Mouse (Mus musculus): ENCODE results near the gene Lias. TPM values are rescaled to one million over a fixed set of nuclear protein-coding genes. Genes with fewer than 3 reads are reported as not detected.

Gene Lias
- polyA plus RNA-seq (2012; rRNA removed), result 6.2 and 6.4 TPM in 2 replicates

GRCm38 (mm10) chr5:65390648-65391644 lies at the start of gene Lias, which contains the start of gene Rpl9:
Gene Lias, plus strand, starts transcription at chr5:65391497.
Gene Rpl9, minus strand, starts transcription at chr5:65391444.
- DNase-seq (ENCODE audit: low read depth in 1 of 2, low spot score in 2 of 2), result peak; percentile 94 to 96
- H3K27me3 ChIP-seq (ENCODE audit: control insufficient read depth, insufficient read depth, low read length), result no peaks in the 10 kb centered on the region
- TF ChIP-seq POLR2A (IDR thresholded peaks at IDR 0.05; ENCODE audit: low read depth, low read length) (peak; percentile 86), CTCF (IDR thresholded peaks at IDR 0.05; ENCODE audit: extremely low read depth, insufficient read depth, insufficient read length, insufficient replicate concordance) (no peak)
- peaks cover 15% of the 10 kb centered on the region for H3K36me3 ChIP-seq (ENCODE audit: control insufficient read depth, insufficient read depth, low read length)
- peak within 1 kb of the TSS; percentile 84 for H3K4me3 ChIP-seq (ENCODE audit: extremely low read depth, insufficient read depth, insufficient read length)
- peak within 1 kb of the TSS; percentile 82 for H3K27ac ChIP-seq (ENCODE audit: insufficient read depth, low read length)
- WGBS, result under 1% methylated on average over 83 of the region's 83 CpGs
- H3K4me1 ChIP-seq (ENCODE audit: control insufficient read depth, insufficient read depth, insufficient read length), result peaks cover 7% of the 10 kb centered on the region; the same call in 1 of the 2 replicates

- no peak for TF ChIP-seq POLR2A (IDR thresholded peaks at IDR 0.05; ENCODE audit: low read depth, low read length)
- TF ChIP-seq CTCF (IDR thresholded peaks at IDR 0.05; ENCODE audit: extremely low read depth, insufficient read depth, insufficient read length, insufficient replicate concordance), result no peak
- DNase-seq (ENCODE audit: low read depth in 1 of 2, low spot score in 2 of 2), result no peak
- Histone ChIP-seq H3K27ac (ENCODE audit: insufficient read depth, low read length) (no peak within 1 kb of the TSS), H3K36me3 (ENCODE audit: control insufficient read depth, insufficient read depth, low read length) (no peaks in the 10 kb centered on the region), H3K27me3 (ENCODE audit: control insufficient read depth, insufficient read depth, low read length) (no peaks in the 10 kb centered on the region), H3K4me1 (ENCODE audit: control insufficient read depth, insufficient read depth, insufficient read length) (no peaks in the 10 kb centered on the region), H3K4me3 (ENCODE audit: extremely low read depth, insufficient read depth, insufficient read length) (no peak within 1 kb of the TSS)
- WGBS, result 87% methylated on average over 15 of the region's 15 CpGs
Measured at GRCm38 (mm10) chr5:65348168-65348567, 43.1 kb upstream of the Lias start, which contains the start of gene Klb. Gene Klb, plus strand, starts transcription at chr5:65348314.

- DNase-seq (ENCODE audit: low read depth in 1 of 2, low spot score in 2 of 2), result no peak
- Histone ChIP-seq H3K27ac (ENCODE audit: insufficient read depth, low read length) (no peak overlapping the region), H3K4me3 (ENCODE audit: extremely low read depth, insufficient read depth, insufficient read length) (no peak overlapping the region), H3K36me3 (ENCODE audit: control insufficient read depth, insufficient read depth, low read length) (no peaks in the 10 kb centered on the region), H3K27me3 (ENCODE audit: control insufficient read depth, insufficient read depth, low read length) (no peaks in the 10 kb centered on the region), H3K4me1 (ENCODE audit: control insufficient read depth, insufficient read depth, insufficient read length) (no peaks in the 10 kb centered on the region)
- WGBS, result 83% methylated on average over 10 of the region's 10 CpGs
- TF ChIP-seq CTCF (IDR thresholded peaks at IDR 0.05; ENCODE audit: extremely low read depth, insufficient read depth, insufficient read length, insufficient replicate concordance) (no peak), POLR2A (IDR thresholded peaks at IDR 0.05; ENCODE audit: low read depth, low read length) (no peak)
Measured at GRCm38 (mm10) chr5:65350508-65350907, 40.8 kb upstream of the Lias start.

GRCm38 (mm10) chr5:65354097-65354496 lies 37.2 kb upstream of the Lias start:
- H3K4me3 ChIP-seq (ENCODE audit: extremely low read depth, insufficient read depth, insufficient read length), result no peak overlapping the region
- no peak for DNase-seq (ENCODE audit: low read depth in 1 of 2, low spot score in 2 of 2)
- TF ChIP-seq CTCF (IDR thresholded peaks at IDR 0.05; ENCODE audit: extremely low read depth, insufficient read depth, insufficient read length, insufficient replicate concordance) (no peak), POLR2A (IDR thresholded peaks at IDR 0.05; ENCODE audit: low read depth, low read length) (no peak)
- WGBS, result 77% methylated on average over 3 of the region's 3 CpGs
- no peaks in the 10 kb centered on the region for H3K36me3 ChIP-seq (ENCODE audit: control insufficient read depth, insufficient read depth, low read length)
- H3K27me3 ChIP-seq (ENCODE audit: control insufficient read depth, insufficient read depth, low read length), result no peaks in the 10 kb centered on the region
- no peaks in the 10 kb centered on the region for H3K4me1 ChIP-seq (ENCODE audit: control insufficient read depth, insufficient read depth, insufficient read length)
- H3K27ac ChIP-seq (ENCODE audit: insufficient read depth, low read length), result no peak overlapping the region

- H3K27me3 ChIP-seq (ENCODE audit: control insufficient read depth, insufficient read depth, low read length), result no peaks in the 10 kb centered on the region; the same call in 1 of the 2 replicates
- H3K27ac ChIP-seq (ENCODE audit: insufficient read depth, low read length), result no peak overlapping the region
- H3K4me3 ChIP-seq (ENCODE audit: extremely low read depth, insufficient read depth, insufficient read length), result no peak overlapping the region
- no peaks in the 10 kb centered on the region for H3K4me1 ChIP-seq (ENCODE audit: control insufficient read depth, insufficient read depth, insufficient read length)
- no peaks in the 10 kb centered on the region for H3K36me3 ChIP-seq (ENCODE audit: control insufficient read depth, insufficient read depth, low read length)
- TF ChIP-seq CTCF (IDR thresholded peaks at IDR 0.05; ENCODE audit: extremely low read depth, insufficient read depth, insufficient read length, insufficient replicate concordance) (no peak), POLR2A (IDR thresholded peaks at IDR 0.05; ENCODE audit: low read depth, low read length) (no peak)
- DNase-seq (ENCODE audit: low read depth in 1 of 2, low spot score in 2 of 2), result no peak
- 81% methylated on average over 5 of the region's 5 CpGs for WGBS
Measured at GRCm38 (mm10) chr5:65354985-65355384, 36.3 kb upstream of the Lias start.

- Histone ChIP-seq H3K4me1 (ENCODE audit: control insufficient read depth, insufficient read depth, insufficient read length) (no peaks in the 10 kb centered on the region), H3K36me3 (ENCODE audit: control insufficient read depth, insufficient read depth, low read length) (no peaks in the 10 kb centered on the region), H3K27ac (ENCODE audit: insufficient read depth, low read length) (no peak overlapping the region), H3K27me3 (ENCODE audit: control insufficient read depth, insufficient read depth, low read length) (no peaks in the 10 kb centered on the region; the same call in 1 of the 2 replicates), H3K4me3 (ENCODE audit: extremely low read depth, insufficient read depth, insufficient read length) (no peak overlapping the region)
- TF ChIP-seq POLR2A (IDR thresholded peaks at IDR 0.05; ENCODE audit: low read depth, low read length) (no peak), CTCF (IDR thresholded peaks at IDR 0.05; ENCODE audit: extremely low read depth, insufficient read depth, insufficient read length, insufficient replicate concordance) (no peak)
- no peak for DNase-seq (ENCODE audit: low read depth in 1 of 2, low spot score in 2 of 2)
- WGBS, result 90% methylated on average over 6 of the region's 6 CpGs
Measured at GRCm38 (mm10) chr5:65356851-65357250, 34.4 kb upstream of the Lias start.
